Mouse (Mus musculus) limb, embryonic 10.5 days (tissue): ENCODE data around the gene Mrpl39. TPM values are rescaled to one million over a fixed set of nuclear protein-coding genes. Genes with fewer than 3 reads are reported as not detected.

Experiments
- DNase-seq: peaks from one replicate; pipeline ENCODE4 v3.0.0-alpha.2; 2017; ENCODE audit warnings: low spot score
- H3K27ac ChIP-seq: fragments of 300-500 bp; sonication (generic); 2 replicates; pipeline ENCODE4 v1.5.1; 2016; ENCODE audit warnings: mild to moderate bottlenecking
- H3K27me3 ChIP-seq: fragments of 300-500 bp; sonication (generic); 2 replicates; pipeline ENCODE4 v1.6.1; 2016; ENCODE audit warnings: low read depth, mild to moderate bottlenecking; ENCODE audit not compliant: poor library complexity, severe bottlenecking
- H3K36me3 ChIP-seq: fragments of 300-500 bp; sonication (generic); 2 replicates; pipeline ENCODE4 v1.6.1; 2016; ENCODE audit warnings: mild to moderate bottlenecking, moderate library complexity
- H3K4me1 ChIP-seq: fragments of 300-500 bp; sonication (generic); 2 replicates; pipeline ENCODE4 v1.6.1; 2016
- H3K4me3 ChIP-seq: fragments of 300-500 bp; sonication (generic); 2 replicates; pipeline ENCODE4 v1.5.1; 2016; ENCODE audit warnings: mild to moderate bottlenecking, moderate library complexity
- H3K9me3 ChIP-seq: fragments of 300-500 bp; sonication (generic); replicated peaks from 2 replicates; pipeline ENCODE4 v1.6.1; 2016; ENCODE audit warnings: mild to moderate bottlenecking
- WGBS: fragments of 180-500 bp; shearing (Covaris S2); methylation state at CpG from one replicate; pipeline ENCODE4 v1.1.7; 2016; 5-methylcytosine and 5-hydroxymethylcytosine counted together
- polyA plus RNA-seq: library from polyadenylated mRNA; unstranded; fragments of >200 nt; fragmentation: Nextera tagmentation; extraction: Ambion mirVana; gene quantifications from 2 replicates; pipeline ENCODE4 v1.2.1, GENCODE M21; 2016

Mrpl39 gene
- polyA plus RNA-seq, 1 experiment from 2014 or later, result 52.5 TPM

DNA sequence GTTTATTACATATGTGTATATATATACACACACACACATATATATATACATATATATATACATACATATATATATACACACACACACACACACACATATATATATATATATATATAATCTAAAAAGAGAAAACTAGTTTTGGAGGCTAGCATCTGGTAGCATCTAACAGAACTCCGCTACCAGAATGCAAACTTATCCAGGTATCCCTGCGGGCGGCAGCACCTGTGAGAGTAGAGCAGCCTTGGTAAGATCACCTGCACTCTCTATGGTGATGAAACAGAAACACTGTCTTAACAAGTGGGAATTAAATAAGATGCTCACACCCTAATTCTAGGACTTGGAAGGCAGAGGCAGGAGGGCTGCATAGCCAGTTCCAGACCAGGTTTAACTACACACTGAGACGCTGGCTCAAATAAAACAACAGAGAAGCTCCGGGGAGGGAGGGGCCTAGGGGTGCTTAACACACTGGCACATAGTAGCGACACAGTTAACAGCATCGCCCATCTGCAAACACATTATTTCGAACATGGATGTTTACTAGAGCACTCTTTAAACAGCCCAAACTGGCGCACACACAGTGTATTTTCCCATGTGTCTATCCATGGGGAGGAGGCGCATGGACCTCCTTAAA is 17.8 kb downstream of the Mrpl39 start:
- peaks cover 41% of the 10 kb centered on the region for H3K36me3 ChIP-seq
- no peaks in the 10 kb centered on the region for H3K4me1 ChIP-seq
- H3K27me3 ChIP-seq, result no peaks in the 10 kb centered on the region
- no peak for DNase-seq
- H3K4me3 ChIP-seq, result no peak overlapping the region
- H3K9me3 ChIP-seq, result no peaks in the 10 kb centered on the region
- WGBS, result 96% methylated on average over 10 of the region's 10 CpGs
- no peak overlapping the region for H3K27ac ChIP-seq

DNA sequence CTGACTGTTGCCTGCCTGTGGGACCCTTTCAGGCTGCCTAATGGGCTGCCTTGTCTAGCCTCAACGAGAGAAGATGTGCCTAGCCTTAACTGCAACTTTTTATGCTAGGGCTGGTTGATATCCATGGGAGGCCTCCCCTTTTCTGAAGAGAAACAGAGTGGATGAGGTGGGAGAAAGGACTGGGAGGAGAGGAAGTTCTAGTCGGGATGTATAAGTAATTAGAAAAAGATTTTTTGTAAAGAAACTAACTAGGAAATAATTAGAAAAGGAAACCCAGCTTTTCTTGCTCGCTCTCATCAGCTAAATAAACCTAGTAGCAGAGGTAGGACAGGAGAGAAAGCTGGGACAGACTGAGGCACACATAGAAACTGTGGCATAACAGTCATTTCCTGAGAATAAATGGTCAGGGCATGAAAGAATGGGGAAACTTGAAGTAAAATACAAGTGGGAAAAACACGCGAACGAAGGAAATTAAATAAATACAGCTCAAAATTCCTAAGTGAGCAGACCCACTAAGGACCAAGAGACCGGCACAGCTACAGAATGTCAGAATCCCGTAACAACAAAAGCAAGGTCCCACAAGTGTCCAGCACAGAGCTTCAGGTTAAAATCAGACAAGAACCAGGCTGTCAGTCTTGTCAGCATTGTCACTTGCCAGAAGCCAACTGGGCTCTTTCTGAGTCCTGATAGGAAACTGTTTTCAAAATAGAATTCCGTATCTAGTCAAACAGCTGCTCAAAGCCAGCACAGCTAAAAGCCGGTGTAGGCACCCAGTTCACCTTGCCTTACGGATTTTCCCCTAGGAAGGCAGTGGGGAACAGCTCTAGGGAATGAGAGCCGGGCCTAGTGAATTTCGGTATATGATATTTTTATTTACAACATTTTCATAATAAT is 18.6 kb downstream of the Mrpl39 start:
- H3K4me3 ChIP-seq, result no peak overlapping the region
- no peaks in the 10 kb centered on the region for H3K9me3 ChIP-seq
- H3K36me3 ChIP-seq, result peaks cover 33% of the 10 kb centered on the region
- H3K27ac ChIP-seq, result no peak overlapping the region
- DNase-seq, result no peak
- H3K27me3 ChIP-seq, result no peaks in the 10 kb centered on the region
- 90% methylated on average over 13 of the region's 13 CpGs for WGBS
- H3K4me1 ChIP-seq, result no peaks in the 10 kb centered on the region

DNA sequence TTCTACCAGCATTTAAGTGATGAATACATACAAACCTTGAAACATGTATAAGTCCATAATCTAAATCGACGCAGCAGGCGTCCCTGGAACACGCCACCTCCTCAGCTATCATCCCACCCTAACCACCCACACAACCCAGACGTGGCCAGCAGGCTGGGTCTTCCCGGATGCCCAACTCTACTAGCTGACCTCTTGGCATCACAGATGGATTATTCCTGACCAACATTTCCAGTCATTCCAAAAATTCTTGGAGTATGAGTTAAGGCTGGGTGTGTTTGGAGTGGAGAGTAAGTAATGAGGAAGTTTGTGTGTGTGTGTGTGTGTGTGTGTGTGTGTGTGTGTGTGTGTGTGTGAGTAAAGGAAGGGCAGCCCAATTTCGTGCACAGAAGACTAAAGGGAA is 19.3 kb downstream of the Mrpl39 start:
- no peak overlapping the region for H3K27ac ChIP-seq
- H3K36me3 ChIP-seq, result peaks cover 26% of the 10 kb centered on the region
- H3K4me1 ChIP-seq, result no peaks in the 10 kb centered on the region
- no peaks in the 10 kb centered on the region for H3K27me3 ChIP-seq
- H3K4me3 ChIP-seq, result no peak overlapping the region
- DNase-seq, result no peak
- no peaks in the 10 kb centered on the region for H3K9me3 ChIP-seq
- WGBS, result 89% methylated on average over 7 of the region's 7 CpGs

DNA sequence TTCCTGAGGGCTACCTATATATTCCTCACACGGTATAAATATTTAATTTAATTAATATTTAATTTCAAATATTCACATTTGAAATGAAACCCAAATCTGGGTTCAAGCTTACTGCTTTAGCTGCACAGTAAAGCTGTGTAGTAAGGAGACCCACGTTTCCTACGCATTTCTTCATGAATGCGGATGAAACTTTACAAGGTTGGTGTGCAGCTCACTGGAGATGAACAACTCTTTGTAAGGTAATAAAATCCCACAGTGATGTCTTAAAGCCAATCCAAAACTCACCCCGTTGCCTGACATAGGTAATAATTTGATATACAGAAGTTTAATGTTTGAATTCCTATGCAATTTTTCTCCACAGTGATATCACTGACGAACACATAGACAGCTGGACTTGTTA is 20.6 kb downstream of the Mrpl39 start:
- Histone ChIP-seq H3K36me3 (peaks cover 13% of the 10 kb centered on the region), H3K4me3 (no peak overlapping the region), H3K9me3 (no peaks in the 10 kb centered on the region), H3K27me3 (no peaks in the 10 kb centered on the region), H3K27ac (no peak overlapping the region), H3K4me1 (no peaks in the 10 kb centered on the region)
- DNase-seq, result no peak
- WGBS, result 96% methylated on average over 6 of the region's 6 CpGs

DNA sequence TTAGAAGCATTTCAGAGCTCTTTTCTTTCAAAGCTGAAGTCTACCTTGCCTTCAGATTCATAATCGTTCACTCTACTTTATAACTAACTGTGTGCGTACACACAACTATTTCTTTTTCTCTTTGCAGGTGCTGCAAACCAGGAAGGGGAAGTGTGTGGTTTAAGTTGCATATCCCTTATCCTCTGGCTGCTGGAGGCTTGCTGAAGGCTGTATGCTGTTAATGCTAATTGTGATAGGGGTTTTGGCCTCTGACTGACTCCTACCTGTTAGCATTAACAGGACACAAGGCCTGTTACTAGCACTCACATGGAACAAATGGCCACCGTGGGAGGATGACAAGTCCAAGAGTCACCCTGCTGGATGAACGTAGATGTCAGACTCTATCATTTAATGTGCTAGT is 21.6 kb downstream of the Mrpl39 start:
- Histone ChIP-seq H3K36me3 (peaks cover 13% of the 10 kb centered on the region), H3K4me1 (no peaks in the 10 kb centered on the region), H3K4me3 (no peak overlapping the region), H3K9me3 (no peaks in the 10 kb centered on the region), H3K27ac (no peak overlapping the region), H3K27me3 (no peaks in the 10 kb centered on the region)
- DNase-seq, result no peak
- 90% methylated on average over 4 of the region's 4 CpGs for WGBS

DNA sequence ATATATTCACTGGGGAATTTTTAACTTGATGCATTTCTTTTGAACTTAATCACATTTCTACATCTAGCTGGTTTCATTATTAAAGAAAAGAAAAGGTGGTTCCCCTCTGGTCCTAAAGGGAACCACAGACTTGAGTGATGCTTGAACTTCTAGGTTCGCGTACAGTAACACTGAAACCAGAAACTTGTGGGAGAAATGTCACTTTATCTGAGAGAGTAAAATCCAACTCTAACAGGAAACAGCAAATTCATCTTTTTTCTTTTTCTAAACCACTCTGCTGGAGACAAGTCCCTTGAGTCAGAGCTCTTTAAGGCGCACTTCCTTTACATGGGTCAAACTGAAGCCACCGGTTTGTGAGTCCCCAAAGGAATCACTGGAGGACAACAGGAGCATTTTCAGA is 22.4 kb downstream of the Mrpl39 start:
- DNase-seq, result no peak
- 83% methylated on average over 4 of the region's 4 CpGs for WGBS

DNA sequence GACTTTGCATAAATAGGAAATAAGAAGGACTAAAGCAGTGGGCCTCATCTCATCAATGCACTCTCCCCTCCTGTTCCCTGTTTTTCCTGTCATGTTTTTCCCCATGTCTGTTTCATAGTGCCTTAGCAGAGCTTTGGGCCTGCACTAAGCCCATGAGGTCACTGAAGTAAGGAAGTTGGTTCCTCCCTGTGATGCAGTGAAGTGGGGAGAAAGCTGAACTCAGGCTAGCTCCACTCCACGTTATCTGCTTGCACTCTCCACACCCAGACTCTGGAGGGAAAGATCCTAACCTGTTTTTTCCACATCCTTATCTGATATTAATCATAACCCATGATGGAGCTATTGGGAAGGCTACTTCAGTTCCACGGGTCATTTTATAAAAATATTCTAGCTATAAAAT is 26.9 kb downstream of the Mrpl39 start:
- H3K4me1 ChIP-seq, result peaks cover 7% of the 10 kb centered on the region
- no peaks in the 10 kb centered on the region for H3K36me3 ChIP-seq
- H3K9me3 ChIP-seq, result no peaks in the 10 kb centered on the region
- no peak overlapping the region for H3K4me3 ChIP-seq
- no peak for DNase-seq
- H3K27ac ChIP-seq, result no peak overlapping the region
- 86% methylated on average over 2 of the region's 2 CpGs for WGBS
- H3K27me3 ChIP-seq, result 0 out of 2 replicates have a peak, but pooled peaks cover 4% of the 10 kb centered on the region

More for the DNA sequence above, 22.4 kb downstream of the Mrpl39 start:
- Histone ChIP-seq H3K36me3 (peaks cover 5% of the 10 kb centered on the region), H3K27me3 (no peaks in the 10 kb centered on the region), H3K9me3 (no peaks in the 10 kb centered on the region), H3K4me1 (no peaks in the 10 kb centered on the region), H3K4me3 (no peak overlapping the region), H3K27ac (no peak overlapping the region)

DNA sequence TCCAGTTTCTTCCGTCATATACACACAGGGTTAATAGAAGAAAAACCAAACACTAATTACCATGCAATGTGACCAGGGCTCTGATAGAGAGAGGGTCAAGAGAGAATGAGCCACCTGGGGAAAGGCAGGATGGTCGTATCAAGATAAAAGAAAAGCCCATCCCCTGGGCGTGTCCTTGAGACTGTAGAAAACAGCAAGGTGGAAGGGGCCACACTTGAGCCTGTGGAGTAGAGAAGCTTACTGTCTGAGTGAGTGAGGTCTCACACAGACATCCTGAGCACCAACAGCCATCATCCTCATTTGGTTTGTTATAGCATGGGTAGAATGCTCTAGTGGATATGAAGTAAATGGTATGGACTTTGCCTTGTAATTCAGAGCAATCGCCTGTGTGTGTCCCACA is 27.7 kb downstream of the Mrpl39 start:
- 75% methylated on average over 4 of the region's 4 CpGs for WGBS
- H3K27me3 ChIP-seq, result 0 out of 2 replicates have a peak, but pooled peaks cover 4% of the 10 kb centered on the region
- H3K9me3 ChIP-seq, result no peaks in the 10 kb centered on the region
- no peak overlapping the region for H3K4me3 ChIP-seq
- no peaks in the 10 kb centered on the region for H3K36me3 ChIP-seq
- DNase-seq, result no peak
- peaks cover 12% of the 10 kb centered on the region for H3K4me1 ChIP-seq
- no peak overlapping the region for H3K27ac ChIP-seq

DNA sequence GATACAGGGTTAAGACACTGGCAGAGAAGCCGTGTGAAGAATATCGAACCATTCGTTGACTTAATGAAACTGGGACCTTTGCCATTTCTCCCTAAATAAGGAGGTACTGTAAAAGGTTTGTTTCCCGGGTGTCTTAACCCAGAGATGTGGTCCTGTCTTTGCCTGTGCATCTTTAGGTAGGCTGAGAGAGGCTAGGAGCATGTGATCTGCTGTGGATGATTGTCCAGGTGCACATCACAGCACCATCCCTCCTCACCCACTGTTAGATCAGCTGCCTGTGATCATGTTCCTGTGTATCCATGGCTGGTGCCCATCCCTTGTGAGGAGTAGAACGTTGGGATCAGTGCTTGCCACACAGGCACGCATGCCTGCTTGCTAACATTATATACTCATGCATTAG is 29.0 kb downstream of the Mrpl39 start:
- Histone ChIP-seq H3K36me3 (no peaks in the 10 kb centered on the region), H3K9me3 (no peaks in the 10 kb centered on the region), H3K4me1 (peaks cover 12% of the 10 kb centered on the region), H3K27ac (no peak overlapping the region), H3K4me3 (no peak overlapping the region), H3K27me3 (0 out of 2 replicates have a peak, but pooled peaks cover 4% of the 10 kb centered on the region)
- DNase-seq, result no peak
- WGBS, result 89% methylated on average over 6 of the region's 6 CpGs

DNA sequence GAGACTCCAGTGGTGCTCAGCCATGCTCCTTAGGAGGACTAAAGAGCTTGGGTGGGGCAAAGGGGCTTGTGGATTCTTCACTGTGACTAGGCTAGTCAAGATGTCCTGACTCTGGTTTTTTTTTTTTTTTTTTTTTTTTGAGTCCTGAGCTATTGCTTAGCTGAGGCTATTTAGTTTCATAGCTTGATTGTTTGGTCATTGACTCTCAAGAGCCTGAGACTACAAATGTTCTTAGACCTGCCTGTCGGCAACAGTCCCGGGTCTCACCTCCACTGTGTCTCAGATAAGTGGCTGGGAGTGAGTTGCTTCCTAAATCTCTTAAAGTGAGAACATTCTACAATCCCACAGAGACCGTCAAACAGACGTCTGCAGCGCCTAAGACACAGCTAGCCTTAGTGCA is 30.0 kb downstream of the Mrpl39 start:
- no peak overlapping the region for H3K27ac ChIP-seq
- WGBS, result 81% methylated on average over 5 of the region's 5 CpGs
- DNase-seq, result no peak
- 0 out of 2 replicates have a peak, but pooled peaks cover 4% of the 10 kb centered on the region for H3K27me3 ChIP-seq
- peaks cover 12% of the 10 kb centered on the region for H3K4me1 ChIP-seq
- H3K9me3 ChIP-seq, result no peaks in the 10 kb centered on the region
- H3K4me3 ChIP-seq, result no peak overlapping the region
- H3K36me3 ChIP-seq, result no peaks in the 10 kb centered on the region

DNA sequence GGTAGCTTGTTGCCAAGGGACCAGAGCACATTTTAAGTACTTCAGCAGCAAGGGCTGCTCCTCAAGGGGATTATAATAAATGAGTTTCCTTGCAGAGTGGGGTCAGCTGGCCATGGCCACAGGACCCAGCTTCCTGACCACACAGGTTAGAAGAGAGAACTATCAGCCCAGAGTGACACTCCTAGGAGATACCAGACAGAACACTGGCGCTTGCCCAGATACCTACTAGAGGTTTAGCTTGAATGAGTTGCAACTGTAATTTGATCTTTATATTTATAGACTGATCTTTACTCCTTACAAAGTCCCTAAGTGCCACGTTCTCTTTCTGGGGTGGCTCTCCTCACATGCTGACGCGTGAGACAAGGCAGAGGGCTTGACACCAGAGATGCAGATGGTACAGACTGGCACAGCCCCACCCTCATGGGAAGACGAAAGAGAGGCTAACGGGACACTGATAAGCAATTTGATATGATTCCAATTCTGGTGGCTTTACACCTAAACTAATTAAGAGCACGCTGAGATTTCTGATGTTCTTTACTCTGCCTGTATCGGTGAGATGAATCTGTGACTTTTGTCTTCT is 30.8 kb downstream of the Mrpl39 start:
- no peak for DNase-seq
- Histone ChIP-seq H3K36me3 (no peaks in the 10 kb centered on the region), H3K9me3 (no peaks in the 10 kb centered on the region), H3K27me3 (0 out of 2 replicates have a peak, but pooled peaks cover 4% of the 10 kb centered on the region), H3K4me3 (no peak overlapping the region), H3K27ac (no peak overlapping the region), H3K4me1 (peaks cover 12% of the 10 kb centered on the region)
- 66% methylated on average over 8 of the region's 8 CpGs for WGBS

DNA sequence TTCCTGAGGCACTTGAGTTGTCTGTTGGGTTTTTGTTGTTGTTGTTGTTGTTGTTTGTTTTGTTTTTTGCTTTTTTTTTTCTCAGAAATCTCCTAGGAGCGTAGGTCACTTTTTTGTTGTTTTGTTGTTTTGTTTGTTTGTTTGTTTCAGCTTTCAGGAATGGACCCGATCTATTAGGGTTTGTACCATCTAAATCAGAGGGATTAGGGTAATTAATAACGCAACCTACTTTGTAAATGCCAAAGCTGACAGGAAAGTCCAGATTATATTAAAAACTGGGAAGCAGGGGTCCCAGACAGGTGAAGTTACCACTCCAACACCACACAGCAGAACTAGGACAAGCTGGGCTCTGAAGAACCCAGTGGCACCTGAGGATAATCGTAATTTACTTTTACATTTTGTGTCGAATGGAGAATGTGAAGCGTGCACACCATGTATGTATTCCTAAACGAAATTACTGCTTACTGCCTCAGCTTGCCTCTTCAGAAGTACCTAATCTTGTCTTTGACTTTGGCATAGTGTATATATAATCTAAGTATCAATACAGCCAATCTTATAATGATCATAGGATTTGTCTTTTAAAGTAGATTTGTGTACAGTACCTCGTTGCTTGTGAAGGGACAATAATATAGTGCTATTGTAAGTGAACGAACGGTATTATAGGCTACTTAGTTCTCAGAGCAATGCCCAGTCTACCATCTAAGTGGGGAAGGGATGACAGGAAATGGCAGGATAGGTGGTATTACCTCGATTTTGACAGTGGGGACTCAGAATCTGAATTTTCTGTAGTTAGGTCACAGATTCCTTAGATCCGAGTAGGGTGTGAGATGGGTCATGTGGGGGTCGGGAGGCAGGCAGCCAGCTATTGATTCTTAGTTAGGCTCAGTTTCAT is 31.5 kb downstream of the Mrpl39 start:
- no peaks in the 10 kb centered on the region for H3K9me3 ChIP-seq
- peak overlapping the region; percentile 76 for H3K4me3 ChIP-seq
- H3K36me3 ChIP-seq, result no peaks in the 10 kb centered on the region
- WGBS, result 71% methylated on average over 13 of the region's 13 CpGs
- 0 out of 2 replicates have a peak, but pooled peaks cover 4% of the 10 kb centered on the region for H3K27me3 ChIP-seq
- peaks cover 12% of the 10 kb centered on the region for H3K4me1 ChIP-seq
- peak overlapping the region; percentile 88; the same call in 1 of the 2 replicates for H3K27ac ChIP-seq
- DNase-seq, result no peak
